Mouse (Mus musculus) urinary bladder, postnatal 4 days (tissue): ENCODE measurements around the gene Tbck.

Source experiments
- DNase-seq, 2 experiments: peaks; one replicate each; pipeline ENCODE4 v3.0.0; 2021 to 2022; ENCODE audit warnings: low spot score in 2 of 2

The Tbck gene

GRCm38 (mm10) chr3:132866984-132867383, 183.0 kb downstream of the Tbck start:
- DNase-seq: no peak

- DNase-seq: no peak
Observed at GRCm38 (mm10) chr3:132868838-132869237, 184.9 kb downstream of the Tbck start.

GRCm38 (mm10) chr3:132870079-132870478, 186.1 kb downstream of the Tbck start:
- DNase-seq: no peak

DNA sequence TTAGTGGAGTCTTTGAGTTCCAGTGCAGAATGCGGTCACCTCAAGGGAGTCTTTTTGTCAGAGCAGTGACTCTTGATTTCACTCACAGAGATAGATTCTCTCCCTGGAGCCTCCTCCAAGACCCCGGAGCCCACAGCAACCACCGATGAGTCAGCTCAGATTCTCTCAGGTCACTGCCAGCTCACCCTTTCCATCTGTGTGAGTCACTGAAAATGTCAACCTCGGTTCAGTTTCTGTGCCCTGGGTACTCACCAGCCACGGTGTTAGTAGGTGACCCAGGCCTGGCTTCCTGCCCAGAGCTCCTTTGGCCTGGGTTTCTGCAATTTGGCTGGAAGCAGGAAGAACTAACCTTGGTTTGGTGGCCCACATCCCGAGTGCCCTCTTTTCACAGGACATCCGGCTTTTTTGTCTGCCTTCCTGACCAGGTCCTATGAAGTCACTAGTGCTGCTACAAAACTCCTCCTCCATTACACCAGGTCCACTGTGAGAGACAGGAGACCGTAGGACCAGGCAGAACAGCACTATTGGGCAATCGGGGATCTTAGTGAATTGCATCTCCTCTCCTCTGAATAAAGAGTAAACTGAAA, 187.5 kb downstream of the Tbck start:
- DNase-seq: no peak

- DNase-seq: no peak
Observed at GRCm38 (mm10) chr3:132873251-132873650, 189.3 kb downstream of the Tbck start.

GRCm38 (mm10) chr3:132876011-132876708, 192.2 kb downstream of the Tbck start:
- no peak for DNase-seq

DNA sequence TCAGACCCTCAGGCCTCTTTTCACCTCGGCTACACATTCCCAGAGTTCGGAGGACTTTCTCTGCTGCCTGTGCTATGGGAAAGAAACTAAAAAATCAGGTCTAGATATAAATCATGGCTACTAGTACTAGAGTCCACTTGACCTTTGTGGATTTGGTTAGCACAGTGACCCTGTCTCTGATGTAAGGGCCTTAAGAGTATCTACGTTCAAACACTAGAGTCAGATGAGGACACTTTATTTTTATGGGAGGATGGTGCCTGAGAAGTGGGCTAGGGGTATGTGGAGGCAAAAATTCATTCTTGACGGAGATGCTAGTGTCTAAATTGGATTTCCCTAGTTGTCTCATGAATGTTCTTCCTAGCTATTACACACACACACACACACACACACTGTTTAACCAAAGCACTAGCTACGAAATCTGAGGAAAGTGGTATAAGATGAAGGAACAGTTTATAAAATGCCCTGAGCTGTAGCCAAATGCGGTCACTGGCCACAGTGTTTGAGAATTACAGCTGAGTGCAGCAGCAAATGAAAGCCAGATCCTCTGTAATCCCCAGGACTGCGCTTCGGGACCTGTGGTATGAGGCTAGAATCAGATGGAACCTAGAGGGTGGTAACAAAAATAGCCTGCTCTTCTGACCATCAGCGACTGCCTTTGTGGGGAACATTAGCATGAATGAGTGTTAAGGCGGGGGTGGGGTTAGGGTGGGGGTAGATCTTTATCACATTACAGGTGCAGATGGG, 193.2 kb downstream of the Tbck start:
- no peak for DNase-seq

DNA sequence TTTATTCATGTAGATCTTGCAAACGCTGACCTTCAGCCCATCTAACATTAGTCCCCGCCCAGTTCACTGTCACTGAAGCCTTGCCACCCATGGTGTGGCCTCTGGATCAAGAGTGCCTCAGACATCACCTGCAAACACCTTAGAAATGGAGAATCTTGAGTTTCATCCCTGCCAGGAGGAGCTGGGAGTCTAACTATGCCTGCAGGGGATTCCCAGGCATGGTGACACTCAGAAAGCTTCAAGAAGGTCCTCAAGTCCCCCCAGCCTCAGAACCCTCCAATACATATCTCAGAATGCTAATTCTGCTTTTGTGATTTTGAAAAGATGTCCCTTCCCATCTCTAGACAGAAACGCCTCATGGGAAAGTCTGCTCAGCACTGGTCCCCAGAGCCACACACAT, 196.4 kb downstream of the Tbck start:
- no peak for DNase-seq

DNA sequence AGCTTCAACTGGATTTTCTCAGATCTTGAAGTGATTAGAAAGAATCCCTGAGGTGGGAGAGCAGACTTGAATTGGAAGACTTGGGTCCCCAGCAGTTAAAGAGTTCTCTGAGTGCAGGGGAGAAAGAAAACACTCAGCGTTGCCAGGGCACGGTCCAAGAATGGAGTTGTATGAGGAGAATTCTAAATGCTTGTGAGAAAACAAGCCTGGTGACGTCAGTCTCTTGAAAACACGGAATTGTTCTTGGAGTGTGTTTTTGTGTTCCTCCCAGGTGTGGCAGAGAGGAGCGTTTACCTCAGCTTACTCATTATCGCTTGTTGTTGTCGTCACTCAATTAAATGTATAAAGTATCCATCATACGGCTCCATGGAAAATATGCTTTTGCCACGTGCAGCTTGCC, 196.9 kb downstream of the Tbck start:
- DNase-seq: no peak

- no peak for DNase-seq
Observed at GRCm38 (mm10) chr3:132883256-132883655, 199.3 kb downstream of the Tbck start.

- DNase-seq: no peak
Observed at GRCm38 (mm10) chr3:132884459-132884858, 200.5 kb downstream of the Tbck start.

DNA sequence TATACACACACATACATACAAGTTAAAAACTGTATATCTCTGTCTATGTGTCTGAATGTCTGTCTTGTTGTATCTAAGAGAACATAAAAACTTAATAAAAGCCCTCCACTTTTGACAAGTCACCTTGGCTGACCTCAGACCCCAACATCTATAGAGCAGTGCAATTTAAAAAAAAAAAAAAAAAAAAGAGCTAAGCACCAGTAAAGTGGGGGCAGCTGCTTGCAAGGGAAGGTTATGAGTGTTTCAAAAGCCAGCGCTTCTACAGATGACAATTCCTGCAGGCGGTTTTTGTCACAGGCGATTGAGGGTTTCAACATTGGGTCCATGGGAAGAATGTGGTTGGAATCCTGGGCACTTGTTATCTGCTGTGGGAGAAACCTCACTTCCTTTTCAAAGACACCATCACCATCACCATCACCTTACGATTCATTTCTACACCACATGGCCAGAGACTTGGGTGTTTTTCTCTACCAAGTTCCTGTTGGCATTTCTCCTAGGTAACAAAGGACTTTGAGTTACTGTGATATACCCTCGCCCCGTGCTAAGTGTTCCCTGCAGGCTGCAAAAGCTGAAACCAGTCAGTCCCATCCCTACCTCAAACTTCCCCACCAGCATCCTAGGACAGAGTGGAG, 202.6 kb downstream of the Tbck start:
- DNase-seq: no peak

GRCm38 (mm10) chr3:132887074-132887848, 203.3 kb downstream of the Tbck start:
- DNase-seq: no peak
